Mouse (Mus musculus): Measurements from ENCODE around the gene Dock9. TPM values are rescaled to one million over a fixed set of nuclear protein-coding genes. Genes with fewer than 3 reads are reported as not detected.

The Dock9 gene
- polyA plus RNA-seq, 1 experiment from 2014 or later, result 5.5 TPM

DNA sequence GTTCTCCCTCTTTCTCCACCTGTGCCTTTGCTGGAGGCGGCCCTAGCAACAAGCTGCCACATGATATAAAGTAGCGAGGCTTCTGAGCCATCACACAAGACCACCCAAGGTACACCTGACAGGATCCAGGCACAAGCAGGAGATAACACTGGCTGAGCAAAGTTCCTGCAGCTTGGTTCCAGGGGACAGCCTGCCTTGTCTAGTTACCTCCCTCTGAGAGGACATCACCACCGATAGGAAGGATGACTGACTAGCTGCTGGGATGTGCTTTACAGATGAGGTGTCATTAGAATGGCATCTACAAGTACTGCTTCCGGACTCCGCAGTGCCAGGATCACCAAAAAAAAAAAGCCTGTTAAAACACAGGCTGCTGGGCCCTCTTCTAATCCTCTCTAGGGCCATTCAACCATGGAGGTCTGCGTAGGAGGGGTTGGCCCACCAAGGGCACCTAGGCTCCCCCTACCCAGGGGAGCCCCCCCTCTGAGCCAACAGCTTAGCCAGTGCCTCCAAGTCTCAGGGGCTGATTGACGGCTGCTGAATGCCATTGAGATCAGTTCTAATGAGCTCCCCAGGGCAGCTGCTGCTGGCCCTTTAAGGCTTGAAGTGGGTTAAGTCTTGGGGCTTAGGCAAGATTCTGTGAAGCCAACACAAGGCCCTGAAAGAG lies 84.3 kb downstream of the Dock9 start:
- H3K9me3 ChIP-seq, result no peaks in the 10 kb centered on the region
- no peak overlapping the region for H3K4me3 ChIP-seq
- no peak overlapping the region for H3K4me2 ChIP-seq
- H3K4me1 ChIP-seq, result peaks cover 38% of the 10 kb centered on the region
- H3K27ac ChIP-seq, result peak overlapping the region; percentile 48; the same call in 1 of the 2 replicates
- H3K9ac ChIP-seq, result no peak overlapping the region
- H3K27me3 ChIP-seq, result no peaks in the 10 kb centered on the region
- H3K36me3 ChIP-seq, result no peaks in the 10 kb centered on the region
- WGBS, result 15% methylated on average over 7 of the region's 7 CpGs
- no peak for ATAC-seq (ENCODE audit: insufficient number of reproducible peaks, insufficient read depth, low FRiP score, low TSS enrichment, low read depth)

DNA sequence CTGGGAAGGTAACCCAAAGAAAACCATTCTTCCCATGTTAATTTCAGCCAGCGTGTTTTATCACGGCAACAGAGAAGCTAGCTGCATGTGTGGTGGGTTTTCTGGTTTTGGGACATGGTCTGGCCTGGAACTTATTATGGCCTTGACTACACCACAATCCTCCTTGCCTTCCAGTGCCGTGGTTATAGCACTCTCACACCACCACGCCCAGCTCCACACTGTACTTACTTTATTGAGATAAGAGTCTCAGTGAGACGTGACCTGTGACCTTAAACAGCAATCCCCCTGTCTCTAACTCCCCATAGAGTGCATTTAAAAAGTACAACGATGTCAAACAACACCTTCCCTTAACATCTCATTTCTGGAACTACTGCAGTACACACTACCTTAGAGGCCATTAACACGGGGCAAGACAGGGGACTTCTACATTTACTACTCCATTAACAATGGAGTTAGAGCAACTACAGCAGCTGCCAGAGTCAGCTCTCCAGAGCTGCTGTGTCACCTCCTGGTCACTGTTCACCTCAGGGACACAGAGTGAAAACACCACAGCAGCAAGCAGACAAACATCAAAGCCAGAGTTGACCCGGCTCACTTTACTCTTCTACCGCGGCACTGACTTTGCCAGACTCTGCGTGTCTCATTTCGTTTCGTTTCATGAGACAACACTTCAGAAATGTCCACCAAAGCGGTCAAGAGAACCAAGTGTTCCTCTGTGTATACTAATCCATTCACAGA lies 86.4 kb downstream of the Dock9 start:
- WGBS, result 56% methylated on average over 14 of the region's 14 CpGs
- Histone ChIP-seq H3K4me3 (no peak overlapping the region), H3K4me2 (no peak overlapping the region), H3K36me3 (no peaks in the 10 kb centered on the region), H3K27ac (no peak overlapping the region), H3K9ac (no peak overlapping the region), H3K4me1 (peaks cover 38% of the 10 kb centered on the region), H3K9me3 (no peaks in the 10 kb centered on the region), H3K27me3 (no peaks in the 10 kb centered on the region)
- no peak for ATAC-seq (ENCODE audit: insufficient number of reproducible peaks, insufficient read depth, low FRiP score, low TSS enrichment, low read depth)

DNA sequence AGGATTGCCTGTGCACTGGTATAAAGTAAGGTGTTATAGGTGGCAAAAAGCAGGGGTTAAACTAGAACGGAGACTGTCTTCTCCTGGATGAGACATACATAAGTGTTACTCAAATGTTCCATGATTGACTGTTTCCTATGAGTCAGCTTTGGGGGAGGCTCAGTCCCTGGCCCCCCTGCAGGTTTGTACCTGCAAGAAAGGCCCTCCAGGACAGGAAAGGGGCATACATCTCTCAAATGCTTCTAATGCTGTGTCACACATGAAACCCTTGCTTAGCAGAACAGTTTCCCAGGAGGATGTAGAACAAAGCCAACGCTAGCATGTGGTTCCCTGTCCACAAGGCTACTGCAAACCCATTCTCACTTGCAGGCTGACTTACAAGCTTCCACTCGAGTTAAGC lies 87.5 kb downstream of the Dock9 start:
- no peaks in the 10 kb centered on the region for H3K27me3 ChIP-seq
- no peaks in the 10 kb centered on the region for H3K36me3 ChIP-seq
- no peak overlapping the region for H3K9ac ChIP-seq
- no peak for ATAC-seq (ENCODE audit: insufficient number of reproducible peaks, insufficient read depth, low FRiP score, low TSS enrichment, low read depth)
- no peak overlapping the region for H3K4me3 ChIP-seq
- H3K4me1 ChIP-seq, result peaks cover 43% of the 10 kb centered on the region
- H3K27ac ChIP-seq, result no peak overlapping the region
- no peaks in the 10 kb centered on the region for H3K9me3 ChIP-seq
- no peak overlapping the region for H3K4me2 ChIP-seq
- 64% methylated on average over 3 of the region's 3 CpGs for WGBS

DNA sequence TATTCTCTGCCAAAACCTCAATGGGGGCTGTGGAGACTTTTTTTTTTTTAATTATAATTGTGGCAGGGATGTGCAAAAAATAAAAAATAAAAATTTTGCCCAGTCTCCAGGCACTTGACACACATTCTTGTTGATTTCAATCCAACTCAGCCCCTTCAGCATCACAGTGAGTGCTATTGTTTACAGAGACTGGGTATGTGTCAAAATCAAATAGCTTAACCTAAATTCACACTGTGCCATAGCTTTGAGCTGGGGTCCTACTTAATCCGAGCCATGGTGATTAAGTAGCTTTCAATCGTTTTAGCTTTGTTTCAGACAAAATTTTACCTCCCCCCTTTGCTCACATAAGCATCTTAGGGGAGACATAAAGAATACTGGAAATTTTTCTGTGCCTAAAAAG lies 89.4 kb downstream of the Dock9 start:
- H3K4me2 ChIP-seq, result no peak overlapping the region
- peaks cover 32% of the 10 kb centered on the region for H3K4me1 ChIP-seq
- H3K9me3 ChIP-seq, result no peaks in the 10 kb centered on the region
- H3K9ac ChIP-seq, result no peak overlapping the region
- 29% methylated on average over 2 of the region's 2 CpGs for WGBS
- no peak overlapping the region for H3K27ac ChIP-seq
- no peaks in the 10 kb centered on the region for H3K27me3 ChIP-seq
- H3K36me3 ChIP-seq, result no peaks in the 10 kb centered on the region
- no peak overlapping the region for H3K4me3 ChIP-seq
- no peak for ATAC-seq (ENCODE audit: insufficient number of reproducible peaks, insufficient read depth, low FRiP score, low TSS enrichment, low read depth)

DNA sequence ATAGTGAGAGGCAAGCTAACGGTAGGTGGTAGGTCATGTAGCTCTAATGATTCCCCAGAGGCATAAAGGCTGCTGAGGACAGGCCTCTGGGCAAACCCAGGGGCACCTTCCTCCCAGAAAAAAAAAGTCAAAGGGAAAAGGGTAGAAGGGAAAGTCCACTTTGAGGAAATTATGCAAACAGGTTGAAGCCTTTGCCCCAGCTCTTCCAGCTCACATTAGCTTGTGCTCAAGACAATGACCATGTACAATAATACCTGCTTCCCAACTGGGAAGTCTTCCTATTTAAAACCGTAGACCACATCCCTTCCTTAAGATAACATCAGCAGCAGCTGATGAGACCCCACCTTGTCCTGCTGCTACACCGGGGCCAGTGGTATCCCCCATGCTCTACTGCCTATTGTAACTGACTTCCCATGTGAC lies 91.1 kb downstream of the Dock9 start:
- no peaks in the 10 kb centered on the region for H3K27me3 ChIP-seq
- peaks cover 21% of the 10 kb centered on the region; the same call in 1 of the 2 replicates for H3K4me1 ChIP-seq
- H3K9me3 ChIP-seq, result no peaks in the 10 kb centered on the region
- no peak overlapping the region for H3K4me2 ChIP-seq
- no peaks in the 10 kb centered on the region for H3K36me3 ChIP-seq
- no peak for ATAC-seq (ENCODE audit: insufficient number of reproducible peaks, insufficient read depth, low FRiP score, low TSS enrichment, low read depth)
- no peak overlapping the region for H3K9ac ChIP-seq
- H3K4me3 ChIP-seq, result no peak overlapping the region
- 68% methylated on average over 3 of the region's 3 CpGs for WGBS
- H3K27ac ChIP-seq, result no peak overlapping the region

DNA sequence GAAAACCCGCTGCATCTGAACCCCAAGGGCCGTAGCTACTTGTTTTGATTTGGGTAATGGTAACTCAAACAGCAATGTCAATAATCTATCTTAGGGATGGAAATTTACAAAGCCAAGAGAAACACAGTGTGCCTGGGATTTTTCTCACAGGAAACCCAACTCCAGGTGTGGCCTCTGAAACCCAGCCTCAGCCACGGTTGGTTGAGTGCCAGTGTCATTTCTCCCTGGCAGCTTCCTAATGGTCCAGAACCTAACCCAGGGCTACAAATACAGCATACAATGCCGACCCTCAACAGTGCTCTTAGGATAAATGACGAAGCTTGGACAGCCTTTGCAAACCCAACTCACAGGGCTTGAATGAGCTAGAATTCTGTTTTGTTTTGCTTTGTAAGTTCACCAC lies 92.0 kb downstream of the Dock9 start:
- Histone ChIP-seq H3K36me3 (no peaks in the 10 kb centered on the region), H3K27ac (no peak overlapping the region), H3K27me3 (no peaks in the 10 kb centered on the region), H3K9me3 (no peaks in the 10 kb centered on the region), H3K4me2 (no peak overlapping the region), H3K4me1 (peaks cover 12% of the 10 kb centered on the region; the same call in 1 of the 2 replicates), H3K4me3 (no peak overlapping the region), H3K9ac (no peak overlapping the region)
- ATAC-seq (ENCODE audit: insufficient number of reproducible peaks, insufficient read depth, low FRiP score, low TSS enrichment, low read depth), result no peak
- WGBS, result 65% methylated on average over 5 of the region's 5 CpGs

DNA sequence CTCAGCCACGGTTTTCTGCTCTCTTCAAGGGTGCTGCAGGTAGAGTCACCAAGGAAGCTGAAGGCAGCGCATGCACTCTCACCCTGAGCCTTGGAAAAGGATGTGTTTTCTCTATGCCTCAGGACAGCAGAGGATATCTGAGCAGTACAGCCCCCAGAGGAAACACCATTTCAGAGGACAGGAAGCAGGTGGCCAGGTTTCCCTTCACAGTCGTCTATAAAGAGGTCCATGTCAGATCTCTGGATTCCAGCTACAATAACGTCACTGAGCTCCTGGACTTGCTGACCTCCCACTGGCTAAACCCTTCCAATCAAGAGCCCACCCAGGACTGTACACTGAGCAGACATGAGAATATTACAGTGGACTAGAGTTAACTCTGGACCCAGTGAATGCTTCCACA lies 95.1 kb downstream of the Dock9 start:
- Histone ChIP-seq H3K4me1 (peaks cover 18% of the 10 kb centered on the region), H3K9ac (no peak overlapping the region), H3K9me3 (no peaks in the 10 kb centered on the region), H3K4me3 (no peak overlapping the region), H3K36me3 (no peaks in the 10 kb centered on the region), H3K4me2 (no peak overlapping the region), H3K27ac (no peak overlapping the region), H3K27me3 (0 out of 2 replicates have a peak, but pooled peaks cover 9% of the 10 kb centered on the region)
- WGBS, result 48% methylated on average over 4 of the region's 4 CpGs
- no peak for ATAC-seq (ENCODE audit: insufficient number of reproducible peaks, insufficient read depth, low FRiP score, low TSS enrichment, low read depth)

DNA sequence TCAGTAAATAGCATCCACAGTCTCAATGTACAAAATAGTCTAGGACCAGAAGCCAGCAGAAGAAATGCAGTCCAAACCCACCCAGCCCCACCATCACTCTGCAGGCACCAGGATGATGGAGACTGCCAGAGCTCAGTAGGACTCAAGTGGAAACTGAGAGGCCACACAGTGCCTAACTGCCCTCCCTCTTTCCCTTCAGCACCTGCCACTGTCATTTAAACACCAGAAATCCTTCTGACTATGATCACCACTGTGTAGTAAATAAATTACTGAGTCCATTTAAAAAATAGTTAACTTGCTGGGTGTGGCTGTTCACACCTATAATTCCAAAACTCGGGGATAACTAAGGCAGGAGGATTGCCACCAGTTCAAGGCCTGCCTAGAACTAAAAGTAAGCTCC lies 97.6 kb downstream of the Dock9 start:
- Histone ChIP-seq H3K4me2 (no peak overlapping the region), H3K4me1 (peaks cover 25% of the 10 kb centered on the region), H3K4me3 (no peak overlapping the region), H3K36me3 (no peaks in the 10 kb centered on the region), H3K9me3 (no peaks in the 10 kb centered on the region), H3K9ac (no peak overlapping the region), H3K27ac (no peak overlapping the region), H3K27me3 (peaks cover 16% of the 10 kb centered on the region)
- 79% methylated on average over 1 of the region's 1 CpGs for WGBS
- no peak for ATAC-seq (ENCODE audit: insufficient number of reproducible peaks, insufficient read depth, low FRiP score, low TSS enrichment, low read depth)

DNA sequence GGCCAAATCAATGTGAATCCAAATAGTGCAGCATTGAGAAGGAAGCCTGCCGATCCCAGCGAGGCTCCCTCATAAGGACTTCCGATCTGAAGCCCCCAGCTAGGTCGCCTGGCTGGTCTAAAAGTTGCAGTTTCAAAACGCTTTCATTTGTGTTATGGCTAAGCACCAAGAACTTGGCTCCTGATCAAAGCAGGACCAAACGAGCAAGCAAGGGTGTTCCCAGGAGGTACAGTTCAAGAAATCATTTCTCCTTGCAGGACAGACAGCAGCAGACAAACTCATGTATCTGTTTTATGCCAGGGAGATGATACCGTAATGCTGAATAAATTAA lies 99.1 kb downstream of the Dock9 start:
- Histone ChIP-seq H3K27ac (peak overlapping the region; percentile 1; the same call in 1 of the 2 replicates), H3K36me3 (no peaks in the 10 kb centered on the region), H3K9me3 (no peaks in the 10 kb centered on the region), H3K27me3 (peaks cover 16% of the 10 kb centered on the region), H3K4me2 (peak overlapping the region; percentile 54), H3K4me3 (peak overlapping the region; percentile 30), H3K9ac (peak overlapping the region; percentile 56), H3K4me1 (peaks cover 25% of the 10 kb centered on the region)
- 23% methylated on average over 7 of the region's 7 CpGs for WGBS
- no peak for ATAC-seq (ENCODE audit: insufficient number of reproducible peaks, insufficient read depth, low FRiP score, low TSS enrichment, low read depth)

DNA sequence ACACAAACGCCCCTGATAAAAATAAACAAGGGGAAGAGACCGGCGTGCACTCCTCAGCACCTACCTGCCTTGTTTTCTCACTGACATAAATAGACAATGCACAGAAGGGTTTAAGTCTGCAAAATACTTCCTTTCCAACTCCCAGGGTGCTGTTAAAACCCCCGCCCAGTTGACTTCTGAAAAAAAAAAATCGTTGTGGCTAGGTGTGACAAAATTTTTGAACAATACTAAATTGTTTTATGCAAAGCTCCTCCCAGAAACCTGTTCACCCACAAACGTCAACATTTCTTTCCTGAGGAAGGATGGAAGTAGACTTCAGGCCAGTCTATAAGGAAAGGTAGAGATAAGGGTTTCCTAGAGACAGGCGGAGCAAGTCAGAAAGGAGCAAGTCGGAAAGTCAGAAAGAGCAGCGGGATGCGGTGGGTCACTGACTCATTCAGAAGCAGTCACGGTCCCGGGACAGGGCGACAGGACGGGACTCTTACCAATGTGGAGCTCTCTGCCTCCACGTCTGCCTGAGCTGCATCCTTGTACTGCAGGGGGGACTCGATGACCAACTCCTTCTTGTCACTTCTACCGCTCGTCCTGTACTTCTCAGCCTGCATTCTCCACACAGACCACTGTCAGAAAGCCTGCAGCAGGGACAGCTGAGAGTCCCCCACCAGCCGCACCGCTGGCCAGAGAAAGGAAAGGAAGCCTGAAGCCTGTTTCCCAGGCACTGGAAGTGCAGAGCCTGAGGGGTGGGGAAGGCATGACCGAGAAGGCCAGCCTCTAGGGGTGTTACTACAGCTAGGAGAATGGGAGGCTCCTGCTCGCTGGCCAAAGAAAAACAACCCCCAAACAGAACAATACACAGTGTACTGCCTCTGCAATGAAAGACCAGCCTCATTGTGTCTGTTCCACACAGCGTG lies 99.7 kb downstream of the Dock9 start:
- H3K9me3 ChIP-seq, result no peaks in the 10 kb centered on the region
- peak overlapping the region; percentile 54 for H3K4me2 ChIP-seq
- WGBS, result 8% methylated on average over 23 of the region's 23 CpGs
- peaks cover 16% of the 10 kb centered on the region for H3K27me3 ChIP-seq
- peak overlapping the region; percentile 30 for H3K4me3 ChIP-seq
- ATAC-seq (ENCODE audit: insufficient number of reproducible peaks, insufficient read depth, low FRiP score, low TSS enrichment, low read depth), result 0 out of 2 replicates have a peak, but pooled peaks have one; percentile 48
- H3K9ac ChIP-seq, result peak overlapping the region; percentile 56
- peaks cover 25% of the 10 kb centered on the region for H3K4me1 ChIP-seq
- peak overlapping the region; percentile 1; the same call in 1 of the 2 replicates for H3K27ac ChIP-seq
- H3K36me3 ChIP-seq, result no peaks in the 10 kb centered on the region

DNA sequence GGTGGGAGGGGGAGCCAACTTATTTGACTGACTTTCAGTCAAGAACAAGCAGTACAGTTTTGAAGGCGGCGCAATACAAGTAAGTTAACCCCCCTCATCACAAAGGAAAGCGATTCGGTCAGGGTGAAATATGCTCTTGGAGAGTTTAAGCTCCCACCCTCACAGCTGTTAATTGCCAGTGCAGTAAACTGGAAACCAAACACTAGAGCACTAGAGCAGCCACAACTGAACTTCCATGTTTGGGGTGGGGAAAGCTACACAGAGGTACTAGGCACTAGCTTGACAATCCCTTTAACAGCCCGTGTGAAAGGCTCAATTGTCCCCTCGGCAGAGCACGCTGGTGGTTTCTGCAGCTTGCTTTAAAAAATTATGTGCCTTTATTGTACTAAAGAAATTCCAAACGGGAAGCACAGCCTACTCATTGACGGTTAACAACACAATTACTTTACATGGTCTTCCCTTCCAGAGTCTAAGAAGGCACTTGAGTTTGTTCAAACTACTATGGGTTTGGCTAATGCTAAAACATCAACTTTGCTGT lies 100.4 kb downstream of the Dock9 start:
- Histone ChIP-seq H3K9me3 (no peaks in the 10 kb centered on the region), H3K4me2 (peak overlapping the region; percentile 54), H3K4me1 (peaks cover 25% of the 10 kb centered on the region), H3K27ac (no peak overlapping the region), H3K36me3 (no peaks in the 10 kb centered on the region), H3K4me3 (peak overlapping the region; percentile 30), H3K9ac (no peak overlapping the region), H3K27me3 (peaks cover 16% of the 10 kb centered on the region)
- ATAC-seq (ENCODE audit: insufficient number of reproducible peaks, insufficient read depth, low FRiP score, low TSS enrichment, low read depth), result no peak
- 26% methylated on average over 9 of the region's 9 CpGs for WGBS
